Mouse (Mus musculus): ENCODE measurements at regions not wholly inside any gene's neighbourhood (a gene's known extent, or its start where the extent isn't known, plus 50 kb on each side); places are given as distances from the start of the nearest gene placed in this dataset.

- no peak for DNase-seq
Measured at GRCm38 (mm10) chr5:119228691-119229090, 441.8 kb upstream of the Tbx3 start.

GRCm38 (mm10) chr5:119232941-119233340 is 437.5 kb upstream of the Tbx3 start:
- DNase-seq: no peak

DNA sequence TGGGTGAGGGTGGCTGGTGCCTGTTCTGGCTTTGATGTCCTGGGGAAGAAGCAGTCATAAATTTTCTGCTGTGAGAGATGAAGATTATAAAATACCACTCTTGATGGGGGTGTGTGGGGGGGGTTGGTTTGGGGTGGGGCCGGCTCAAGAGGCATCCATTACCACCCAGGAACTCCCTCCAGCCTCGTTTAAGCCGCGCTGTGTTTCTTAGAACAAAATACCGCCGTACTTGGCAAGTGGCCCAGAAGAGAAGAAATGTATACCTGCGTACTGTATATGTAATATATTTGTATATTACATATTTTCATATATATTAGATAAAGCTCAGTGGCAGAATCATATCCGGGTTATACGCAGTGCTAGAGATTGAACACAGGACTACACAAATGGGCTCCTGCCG is 434.6 kb upstream of the Tbx3 start:
- DNase-seq: no peak

DNA sequence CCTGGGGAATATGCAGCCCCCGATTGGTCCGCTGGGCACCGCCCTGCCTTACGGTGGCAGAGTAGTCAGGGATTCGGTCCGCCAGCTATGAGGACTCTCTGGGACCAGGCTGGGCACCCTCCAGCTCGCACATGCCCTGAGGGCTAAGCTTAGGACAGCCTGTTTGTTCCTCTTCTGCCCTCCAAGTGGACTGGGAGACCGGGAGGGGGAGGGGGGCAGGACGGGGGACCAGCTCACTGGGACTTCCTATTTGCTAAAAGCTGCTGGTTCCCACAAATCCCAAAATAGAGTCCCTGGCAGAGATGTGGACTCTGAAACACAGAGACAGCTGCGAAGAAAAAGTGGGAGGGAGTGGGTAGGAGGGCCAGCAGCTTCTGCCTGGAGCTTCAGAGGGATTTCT is 423.6 kb upstream of the Tbx3 start:
- no peak for DNase-seq

- no peak for DNase-seq
Measured at GRCm38 (mm10) chr5:119248626-119249025, 421.8 kb upstream of the Tbx3 start.

DNA sequence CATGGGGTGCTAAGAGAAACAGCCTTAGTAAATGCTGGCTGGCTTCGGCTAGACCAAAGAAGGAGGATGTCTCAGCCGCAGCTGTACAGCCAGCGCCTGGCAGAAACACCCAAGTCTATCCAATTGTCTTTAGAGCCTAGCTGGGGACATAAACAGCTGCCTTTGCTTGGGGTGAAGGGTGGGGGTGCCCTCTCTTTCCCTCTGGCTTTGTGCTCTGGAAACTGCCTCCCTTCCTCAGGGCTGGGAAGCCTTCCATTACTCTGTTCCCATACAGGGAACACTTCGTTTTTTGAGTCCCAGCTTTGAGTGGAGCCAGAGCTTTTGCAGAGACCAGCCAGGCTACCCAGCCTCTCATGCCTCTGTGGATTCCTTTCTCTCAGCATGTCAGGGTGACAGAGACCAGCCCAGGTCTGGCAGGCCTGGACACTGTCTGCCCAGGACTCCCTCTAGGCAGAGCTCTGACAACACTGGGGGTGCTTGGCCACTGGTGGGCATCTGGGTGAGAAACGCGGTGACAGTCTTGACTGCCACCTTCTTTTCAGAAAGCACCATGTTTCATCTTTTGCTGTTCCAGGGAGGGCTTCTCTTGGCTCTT is 421.2 kb upstream of the Tbx3 start:
- DNase-seq: no peak

GRCm38 (mm10) chr5:119251311-119252047 is 419.0 kb upstream of the Tbx3 start:
- DNase-seq: no peak

DNA sequence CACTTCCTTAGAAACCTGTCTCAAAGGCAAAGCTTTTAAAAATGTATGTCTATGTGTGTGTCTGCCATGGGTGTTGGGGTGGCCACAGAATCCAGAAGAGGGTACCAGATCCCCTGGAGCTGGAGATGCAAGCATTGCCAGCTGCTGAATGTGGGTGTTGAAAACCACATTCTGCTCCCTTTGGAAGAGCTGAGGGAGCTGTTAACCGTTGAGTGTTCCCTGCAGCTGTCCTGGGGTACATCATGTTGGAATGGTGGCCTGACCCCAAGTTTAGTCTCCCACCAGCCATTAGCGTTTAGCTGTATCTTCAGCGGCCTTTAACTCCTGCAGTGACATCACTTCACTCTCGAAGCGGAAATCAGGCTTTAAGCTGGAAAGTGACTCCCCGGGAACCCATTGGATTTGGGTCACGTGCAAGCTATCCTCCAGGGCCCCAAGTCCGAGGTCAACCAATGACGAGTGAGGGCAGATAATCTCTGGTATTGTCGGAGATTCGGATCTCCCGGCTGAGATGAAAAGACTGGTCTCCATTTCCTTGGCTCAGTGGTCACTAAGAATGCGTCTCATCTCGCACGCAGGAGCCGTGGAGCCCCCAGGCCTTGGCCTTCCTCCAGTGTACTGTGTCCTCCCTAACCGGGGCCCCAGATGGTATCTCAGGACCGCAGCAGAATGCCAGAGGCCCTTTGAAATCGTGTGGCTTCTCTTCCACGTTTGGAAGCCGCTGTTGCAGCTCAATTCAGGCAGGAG is 412.9 kb upstream of the Tbx3 start:
- DNase-seq: no peak

- DNase-seq: no peak
Measured at GRCm38 (mm10) chr5:119258831-119259230, 411.6 kb upstream of the Tbx3 start.

GRCm38 (mm10) chr5:119265149-119265890 is 405.1 kb upstream of the Tbx3 start:
- DNase-seq: no peak

GRCm38 (mm10) chr5:119271234-119271852 is 399.1 kb upstream of the Tbx3 start:
- no peak for DNase-seq

DNA sequence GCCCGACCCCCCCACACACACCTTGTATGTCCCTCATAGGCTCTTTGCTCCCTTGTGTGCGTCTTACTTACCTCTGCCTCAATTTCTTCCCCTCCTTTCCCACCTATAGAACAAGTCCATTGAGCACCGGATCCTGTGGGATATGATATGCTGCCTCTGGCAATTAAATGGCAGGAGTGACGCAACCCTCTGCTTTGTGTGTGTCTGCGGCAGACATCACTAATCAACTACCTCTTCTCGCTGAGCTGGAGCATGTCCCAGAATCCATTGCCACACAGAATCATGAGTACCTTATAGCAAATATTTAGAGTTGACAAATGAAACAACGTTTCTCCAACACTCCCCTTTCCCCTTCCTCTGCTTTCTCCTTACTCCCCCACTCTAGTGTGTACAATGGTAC is 397.3 kb upstream of the Tbx3 start:
- no peak for DNase-seq

DNA sequence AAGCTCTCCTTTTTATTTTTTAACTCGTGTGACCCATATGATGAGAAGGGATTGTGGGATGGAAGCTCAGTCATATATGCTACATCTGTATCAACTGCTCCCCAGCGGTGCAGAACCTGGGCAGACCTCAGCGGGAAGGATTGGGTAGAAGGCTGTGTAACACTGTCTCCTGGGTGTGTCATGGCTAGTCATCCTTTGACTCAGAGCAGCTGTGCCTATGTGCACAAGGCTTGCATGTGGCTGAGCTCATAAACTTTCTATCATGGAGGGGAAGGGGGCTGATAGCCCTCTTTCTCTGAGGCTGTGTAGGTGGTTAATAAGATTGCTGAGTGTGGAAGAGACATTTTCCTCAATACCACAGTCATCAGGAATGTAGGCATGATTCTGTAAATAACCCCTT is 396.9 kb upstream of the Tbx3 start:
- DNase-seq: no peak

DNA sequence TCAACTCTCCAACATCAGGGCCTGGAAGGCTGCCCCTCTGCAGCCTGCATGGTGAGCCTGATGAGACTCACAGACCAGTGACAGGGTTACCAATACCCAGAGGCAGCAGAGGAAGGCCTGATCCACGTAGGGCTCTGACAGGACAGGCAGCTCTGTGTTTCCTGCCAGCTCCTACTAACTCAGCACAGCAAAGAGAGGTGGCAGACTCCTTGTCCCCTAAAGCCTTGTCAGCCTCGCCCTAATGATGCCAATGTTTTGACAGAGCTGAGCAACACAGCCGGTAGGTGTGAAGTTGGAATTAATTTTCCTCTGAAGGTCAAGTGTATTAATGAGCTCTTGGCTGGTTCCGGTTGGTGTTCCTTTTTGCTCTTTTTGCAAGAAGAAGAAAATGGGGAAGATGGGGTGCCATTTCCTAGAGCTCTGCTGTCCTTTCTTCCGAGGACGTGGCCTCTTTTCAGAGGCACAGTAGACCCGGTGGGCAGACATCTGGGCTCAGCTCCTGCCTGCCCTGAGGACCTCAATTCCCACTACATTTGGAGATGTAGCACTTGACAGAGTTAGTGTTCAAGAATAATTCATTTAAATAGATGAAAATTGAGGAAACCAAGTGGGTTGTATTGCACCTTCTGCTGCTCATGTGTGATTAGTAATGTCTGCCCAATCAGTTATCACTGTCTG is 395.5 kb upstream of the Tbx3 start:
- DNase-seq: no peak

- no peak for DNase-seq
Measured at GRCm38 (mm10) chr5:119280146-119280545, 390.3 kb upstream of the Tbx3 start.

GRCm38 (mm10) chr5:119289808-119290207 is 380.7 kb upstream of the Tbx3 start:
- no peak for DNase-seq

DNA sequence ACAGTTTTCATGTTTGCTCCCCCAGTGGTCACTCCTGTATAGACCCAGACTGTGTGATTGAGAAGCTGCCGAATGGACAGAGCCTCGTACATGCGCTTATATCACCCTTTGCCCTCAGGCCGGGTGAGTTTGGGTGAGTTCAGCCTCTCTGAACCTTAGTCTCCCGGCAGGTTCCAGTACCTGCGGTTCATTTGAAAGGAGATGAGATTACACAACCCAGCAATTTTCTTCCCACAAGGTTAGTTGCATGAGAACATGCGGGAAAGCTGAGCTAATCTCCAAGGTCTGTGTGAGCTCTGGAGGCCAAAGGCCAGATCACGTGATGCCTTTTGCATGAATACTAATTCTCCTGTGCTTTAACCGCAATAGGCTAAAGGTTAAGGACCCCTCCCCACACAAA is 378.1 kb upstream of the Tbx3 start:
- DNase-seq: no peak

GRCm38 (mm10) chr5:119292889-119293288 is 377.6 kb upstream of the Tbx3 start:
- no peak for DNase-seq

GRCm38 (mm10) chr5:119299311-119299710 is 371.2 kb upstream of the Tbx3 start:
- no peak for DNase-seq

DNA sequence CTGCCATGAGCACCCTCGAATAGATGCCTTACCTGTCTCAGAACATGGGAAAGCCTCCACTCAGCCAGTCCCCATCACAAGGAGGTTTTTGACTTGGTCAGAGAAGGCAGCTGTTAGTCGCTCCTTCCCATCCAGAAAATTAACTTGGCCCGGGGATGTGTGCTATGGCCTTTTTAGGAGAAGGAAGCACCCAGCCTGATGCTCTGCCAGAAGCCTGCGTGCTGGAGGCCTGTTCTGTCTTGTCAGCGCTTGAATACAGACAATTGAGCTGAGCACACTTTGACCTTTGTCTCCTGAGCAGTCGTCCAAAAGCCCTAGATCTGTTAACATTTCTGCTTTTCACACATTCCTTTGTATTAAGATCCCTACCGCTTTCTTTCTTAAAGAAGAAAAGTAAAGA is 370.4 kb upstream of the Tbx3 start:
- DNase-seq: no peak

- DNase-seq: no peak
Measured at GRCm38 (mm10) chr5:119301539-119301938, 368.9 kb upstream of the Tbx3 start.

DNA sequence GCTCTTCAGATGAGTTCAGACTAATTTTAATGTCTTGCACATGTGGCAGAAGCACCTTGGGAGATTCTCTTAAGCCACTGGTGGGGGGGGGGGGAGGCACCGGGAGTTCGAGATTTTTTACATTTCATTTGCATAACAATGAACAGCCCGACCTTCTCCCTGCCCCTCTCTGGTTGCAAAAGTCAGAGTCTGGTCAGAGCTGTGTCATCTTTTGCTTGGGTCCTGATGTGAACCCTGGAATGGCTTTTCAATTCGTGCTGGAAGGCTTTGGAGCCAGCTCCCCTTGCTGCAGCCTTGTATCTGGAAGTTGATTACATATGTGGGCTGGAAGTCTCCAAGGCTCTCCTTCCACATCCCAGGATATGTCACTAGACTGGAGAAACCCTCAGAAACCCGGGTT is 365.7 kb upstream of the Tbx3 start:
- DNase-seq: no peak
